Mouse (Mus musculus) lung, embryonic 15.5 days (tissue): ENCODE measurements around the gene Rpl38. TPM values are rescaled to one million over a fixed set of nuclear protein-coding genes. Genes with fewer than 3 reads are reported as not detected.

Source experiments
- ATAC-seq: fragments of 200-750 bp; cut with Nextera tagmentation; 2 replicates; pipeline ENCODE4 v1.8.0; 2017; ENCODE audit warnings: moderate number of reproducible peaks, borderline replicate concordance; ENCODE audit not compliant: low FRiP score, low TSS enrichment; ENCODE audit errors: extremely low read depth
- H3K27ac ChIP-seq: fragments of 300-500 bp; sonication (generic); 2 replicates; pipeline ENCODE4 v1.5.1; 2015; ENCODE audit warnings: moderate library complexity, mild to moderate bottlenecking, inconsistent platforms
- H3K27me3 ChIP-seq: fragments of 300-500 bp; sonication (generic); 2 replicates; pipeline ENCODE4 v1.6.1; 2015; ENCODE audit warnings: inconsistent platforms
- H3K36me3 ChIP-seq: fragments of 300-500 bp; sonication (generic); 2 replicates; pipeline ENCODE4 v1.6.1; 2015; ENCODE audit warnings: inconsistent platforms
- H3K4me1 ChIP-seq: fragments of 300-500 bp; sonication (generic); 2 replicates; pipeline ENCODE4 v1.6.1; 2015; ENCODE audit warnings: inconsistent platforms
- H3K4me2 ChIP-seq: fragments of 300-500 bp; sonication (generic); 2 replicates; pipeline ENCODE4 v1.6.1; 2015; ENCODE audit warnings: inconsistent platforms, mild to moderate bottlenecking, moderate library complexity
- H3K4me3 ChIP-seq: fragments of 300-500 bp; sonication (generic); 2 replicates; pipeline ENCODE4 v1.5.1; 2015; ENCODE audit warnings: mild to moderate bottlenecking, inconsistent platforms
- H3K9ac ChIP-seq: fragments of 300-500 bp; sonication (generic); 2 replicates; pipeline ENCODE4 v1.6.1; 2015; ENCODE audit warnings: inconsistent platforms
- H3K9me3 ChIP-seq: fragments of 300-500 bp; sonication (generic); 2 replicates; pipeline ENCODE4 v1.6.1; 2016; ENCODE audit warnings: inconsistent platforms
- WGBS: fragments of 180-500 bp; shearing (Covaris S2); methylation state at CpG from one replicate; pipeline ENCODE4 v1.1.7; 2015; 5-methylcytosine and 5-hydroxymethylcytosine counted together
- polyA plus RNA-seq: library from polyadenylated mRNA; unstranded; fragments of >200 nt; fragmentation: Nextera tagmentation; extraction: Ambion mirVana; gene quantifications from 2 replicates; pipeline ENCODE4 v1.2.1, GENCODE M21; 2015

Gene Rpl38
- polyA plus RNA-seq, 1 experiment from 2014 or later: 816 TPM

DNA sequence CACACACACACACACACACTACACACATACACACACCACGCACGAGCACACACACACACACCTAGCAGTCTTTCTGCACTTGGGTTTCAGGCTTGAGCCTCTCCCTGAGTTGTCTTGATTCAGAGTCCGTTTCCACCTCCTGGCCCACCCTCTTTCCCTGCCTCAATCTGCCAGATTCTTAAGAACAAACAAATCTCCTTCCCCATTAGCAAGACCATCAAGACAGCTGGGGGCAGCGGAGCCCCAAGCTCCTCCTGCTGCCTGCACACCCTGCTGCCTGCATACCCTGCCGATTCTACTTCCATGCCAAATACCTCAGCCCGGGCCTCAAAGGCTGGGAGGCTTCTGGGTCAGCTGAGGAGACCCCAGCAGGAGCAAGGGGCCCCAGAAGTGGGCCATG, 27.7 kb upstream of the Rpl38 start:
- peaks cover 10% of the 10 kb centered on the region; the same call in 1 of the 2 replicates for H3K4me1 ChIP-seq
- no peaks in the 10 kb centered on the region for H3K36me3 ChIP-seq
- no peaks in the 10 kb centered on the region for H3K9me3 ChIP-seq
- H3K27ac ChIP-seq: no peak overlapping the region
- H3K4me3 ChIP-seq: no peak overlapping the region
- ATAC-seq: no peak
- no peak overlapping the region for H3K9ac ChIP-seq
- peaks cover 41% of the 10 kb centered on the region for H3K27me3 ChIP-seq
- no peak overlapping the region for H3K4me2 ChIP-seq
- WGBS: 35% methylated on average over 6 of the region's 6 CpGs

DNA sequence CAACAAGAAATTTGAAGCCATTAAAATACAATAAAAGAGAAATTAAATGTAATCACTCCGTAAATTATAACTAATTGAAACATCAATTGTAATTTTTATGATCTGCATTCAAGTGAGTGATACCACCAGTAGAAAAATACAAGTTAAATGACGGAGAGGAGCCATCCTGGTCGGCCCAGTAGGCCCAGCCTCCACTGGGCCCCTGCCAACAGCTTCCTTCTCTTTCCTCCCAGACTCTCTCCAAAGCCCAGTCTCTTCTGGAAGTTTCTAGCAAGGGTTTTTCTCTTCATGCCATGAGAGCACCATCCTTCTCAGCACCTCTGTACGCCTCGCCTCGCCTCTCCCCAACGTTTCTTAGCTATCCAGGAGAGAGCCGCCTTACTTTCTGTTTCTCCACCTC, 27.2 kb upstream of the Rpl38 start:
- H3K4me2 ChIP-seq: no peak overlapping the region
- no peak overlapping the region for H3K4me3 ChIP-seq
- no peak overlapping the region for H3K27ac ChIP-seq
- H3K9ac ChIP-seq: no peak overlapping the region
- ATAC-seq: no peak
- peaks cover 36% of the 10 kb centered on the region for H3K27me3 ChIP-seq
- no peaks in the 10 kb centered on the region for H3K36me3 ChIP-seq
- H3K4me1 ChIP-seq: peaks cover 10% of the 10 kb centered on the region; the same call in 1 of the 2 replicates
- H3K9me3 ChIP-seq: no peaks in the 10 kb centered on the region
- 77% methylated on average over 8 of the region's 8 CpGs for WGBS

DNA sequence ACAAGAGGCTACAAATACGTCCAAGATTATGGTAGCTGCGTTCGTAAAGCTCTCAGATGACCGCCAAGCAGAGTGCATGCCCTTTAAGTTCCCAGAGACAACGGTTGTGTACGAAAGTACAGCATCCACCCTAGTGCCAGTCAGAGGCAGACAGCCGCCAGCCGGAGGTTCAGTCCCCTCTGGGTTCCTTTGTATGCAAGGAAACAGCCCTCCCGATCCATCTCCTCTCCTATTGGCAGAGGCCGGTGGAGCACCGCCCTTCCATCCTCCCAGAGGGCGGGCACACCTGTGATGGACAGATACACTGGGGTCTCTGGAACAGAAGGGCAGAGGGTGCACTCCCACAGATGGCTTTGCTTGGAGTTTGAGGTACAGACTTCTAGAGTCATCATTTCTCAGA, 26.1 kb upstream of the Rpl38 start:
- Histone ChIP-seq H3K9ac (no peak overlapping the region), H3K4me1 (peaks cover 10% of the 10 kb centered on the region; the same call in 1 of the 2 replicates), H3K4me3 (no peak overlapping the region), H3K36me3 (no peaks in the 10 kb centered on the region), H3K27ac (no peak overlapping the region), H3K27me3 (peaks cover 32% of the 10 kb centered on the region), H3K4me2 (no peak overlapping the region), H3K9me3 (no peaks in the 10 kb centered on the region)
- WGBS: 58% methylated on average over 12 of the region's 12 CpGs
- ATAC-seq: no peak

DNA sequence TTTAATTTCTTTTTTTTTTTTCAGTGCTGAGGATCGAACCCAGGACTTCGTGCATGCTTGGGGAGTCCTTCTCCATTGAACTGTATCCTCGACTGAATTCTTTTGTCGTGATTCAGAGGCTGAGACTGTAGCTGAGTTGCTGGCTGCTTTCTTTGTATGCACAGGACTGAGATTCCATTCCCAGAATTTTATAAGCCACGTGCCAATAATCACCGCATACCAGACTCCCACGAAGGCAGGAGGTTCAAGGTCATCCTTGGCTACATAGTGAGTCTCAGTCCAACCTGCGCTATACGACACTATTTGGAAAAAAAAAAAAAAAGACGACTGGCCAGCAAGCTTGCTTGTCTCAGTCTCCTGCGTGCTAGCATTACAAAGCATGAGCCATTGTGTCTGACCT, 25.4 kb upstream of the Rpl38 start:
- Histone ChIP-seq H3K9me3 (no peaks in the 10 kb centered on the region), H3K36me3 (no peaks in the 10 kb centered on the region), H3K4me3 (no peak overlapping the region), H3K4me1 (peaks cover 10% of the 10 kb centered on the region; the same call in 1 of the 2 replicates), H3K27ac (no peak overlapping the region), H3K27me3 (peaks cover 25% of the 10 kb centered on the region), H3K4me2 (no peak overlapping the region), H3K9ac (no peak overlapping the region)
- 67% methylated on average over 11 of the region's 11 CpGs for WGBS
- ATAC-seq: no peak

DNA sequence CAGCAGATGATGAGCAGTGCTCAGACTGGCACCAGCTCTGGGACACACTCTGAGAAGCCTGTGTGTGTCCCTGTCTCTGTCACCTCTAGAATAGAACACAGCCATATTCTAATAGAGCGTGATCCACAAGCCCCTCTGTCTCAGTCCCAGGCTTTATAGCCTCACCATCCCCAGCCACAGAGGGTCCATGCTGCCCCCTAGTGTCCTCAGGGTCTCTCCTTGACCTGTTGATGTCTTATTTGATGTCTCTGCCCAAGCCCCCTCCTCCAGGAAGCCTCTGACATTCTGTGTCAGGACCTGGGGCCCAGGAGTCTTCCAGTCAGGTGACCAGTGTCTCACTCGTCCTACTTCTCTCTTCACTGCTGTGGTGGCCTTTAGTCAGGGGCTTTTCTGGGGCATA, 24.2 kb upstream of the Rpl38 start:
- ATAC-seq: no peak

DNA sequence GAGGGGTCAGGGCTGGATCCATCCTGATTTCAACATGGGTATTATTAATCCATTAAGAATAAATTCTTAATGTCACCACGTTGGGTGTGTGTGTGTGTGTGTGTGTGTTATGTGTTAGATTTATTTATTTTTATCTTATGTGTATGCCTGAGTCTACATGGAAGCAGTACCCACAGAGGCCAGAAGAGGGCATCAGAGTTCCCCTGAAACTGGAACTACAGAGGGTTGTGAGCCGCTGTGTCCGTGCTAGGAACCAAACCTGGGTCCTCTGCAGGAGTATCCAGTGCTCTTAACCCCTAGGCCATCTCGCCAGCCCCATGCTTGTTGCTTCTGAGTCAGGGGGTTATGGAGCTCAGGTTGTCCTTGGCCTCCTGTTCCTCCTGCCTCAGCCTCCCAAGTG, 18.8 kb upstream of the Rpl38 start:
- H3K9ac ChIP-seq: no peak overlapping the region
- H3K4me1 ChIP-seq: no peaks in the 10 kb centered on the region
- H3K27me3 ChIP-seq: no peaks in the 10 kb centered on the region; the same call in 1 of the 2 replicates
- no peak overlapping the region for H3K4me2 ChIP-seq
- no peak overlapping the region for H3K4me3 ChIP-seq
- H3K27ac ChIP-seq: no peak overlapping the region
- H3K9me3 ChIP-seq: no peaks in the 10 kb centered on the region
- 59% methylated on average over 4 of the region's 4 CpGs for WGBS
- ATAC-seq: no peak
- H3K36me3 ChIP-seq: no peaks in the 10 kb centered on the region

More for the DNA sequence above, 24.2 kb upstream of the Rpl38 start:
- Histone ChIP-seq H3K36me3 (no peaks in the 10 kb centered on the region), H3K9ac (no peak overlapping the region), H3K27me3 (peaks cover 14% of the 10 kb centered on the region), H3K27ac (no peak overlapping the region), H3K4me3 (no peak overlapping the region), H3K4me2 (no peak overlapping the region), H3K4me1 (peaks cover 10% of the 10 kb centered on the region; the same call in 1 of the 2 replicates), H3K9me3 (no peaks in the 10 kb centered on the region)
- WGBS: 41% methylated on average over 2 of the region's 2 CpGs

DNA sequence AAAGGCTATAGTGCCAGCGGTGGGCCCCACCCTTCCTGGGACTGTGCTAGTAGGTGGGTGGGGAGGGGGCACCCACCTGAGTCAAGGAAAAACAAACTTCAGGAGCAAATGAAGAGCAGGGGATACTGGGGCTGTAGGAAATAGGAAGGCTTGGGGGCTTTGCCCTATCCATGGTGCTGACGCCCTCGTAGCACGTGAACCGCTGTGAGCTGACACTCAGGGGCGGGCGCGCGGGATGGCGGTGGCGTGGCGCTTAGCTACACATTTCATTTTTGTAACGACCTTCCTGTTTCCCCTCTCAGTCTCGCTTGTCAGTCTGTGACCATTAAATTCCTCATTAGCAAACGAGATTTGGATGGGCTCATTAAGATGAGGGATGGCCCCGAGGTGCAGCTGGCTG, 15.8 kb upstream of the Rpl38 start:
- Histone ChIP-seq H3K4me2 (no peak overlapping the region), H3K27ac (no peak overlapping the region), H3K4me3 (no peak overlapping the region), H3K36me3 (no peaks in the 10 kb centered on the region), H3K9me3 (no peaks in the 10 kb centered on the region), H3K9ac (no peak overlapping the region), H3K4me1 (no peaks in the 10 kb centered on the region), H3K27me3 (peaks cover 15% of the 10 kb centered on the region)
- ATAC-seq: no peak
- 8% methylated on average over 16 of the region's 16 CpGs for whole genome bisulfite sequencing

DNA sequence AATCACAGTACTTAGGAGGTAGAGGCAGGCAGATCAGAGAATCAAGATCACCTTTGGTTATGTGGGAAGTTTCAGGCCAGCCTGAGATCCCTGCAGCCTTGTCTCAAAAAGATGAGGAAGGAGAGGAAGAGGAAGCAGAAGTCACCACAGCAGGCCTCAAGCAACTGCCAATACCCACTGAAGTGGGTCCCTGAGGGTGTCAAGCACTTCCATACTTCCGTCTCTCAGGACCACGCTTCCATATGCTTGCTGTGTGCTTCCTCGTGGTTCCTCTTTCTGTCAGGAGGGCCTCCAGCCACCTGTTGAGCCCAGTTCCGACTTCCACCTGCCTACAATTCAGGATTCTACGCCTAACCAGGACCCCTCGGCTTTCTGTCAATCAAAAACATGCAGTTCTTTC, 14.7 kb upstream of the Rpl38 start:
- Histone ChIP-seq H3K4me3 (no peak overlapping the region), H3K36me3 (no peaks in the 10 kb centered on the region), H3K4me2 (no peak overlapping the region), H3K27ac (no peak overlapping the region), H3K9ac (no peak overlapping the region), H3K9me3 (no peaks in the 10 kb centered on the region), H3K27me3 (peaks cover 18% of the 10 kb centered on the region), H3K4me1 (no peaks in the 10 kb centered on the region)
- 70% methylated on average over 6 of the region's 6 CpGs for WGBS
- no peak for ATAC-seq

DNA sequence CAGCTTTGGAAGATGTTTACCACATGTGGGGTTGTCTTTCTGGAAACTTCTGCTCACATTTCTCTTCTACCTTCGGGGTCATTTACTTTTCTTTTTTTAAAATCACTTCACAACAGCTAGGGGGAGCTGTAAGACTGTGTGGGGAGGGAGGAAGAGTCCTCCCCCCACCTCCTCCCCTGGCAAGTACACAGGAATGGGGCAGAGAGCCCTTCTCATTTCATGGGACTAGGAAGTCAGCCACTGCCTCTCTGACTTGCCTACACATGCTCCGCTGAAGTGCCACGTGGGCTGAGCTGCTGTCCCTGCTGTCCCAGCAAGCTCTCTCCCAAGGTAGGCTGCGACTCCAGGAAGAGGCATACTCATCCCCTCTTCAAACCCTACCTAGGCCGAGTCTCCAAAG, 13.8 kb upstream of the Rpl38 start:
- Histone ChIP-seq H3K27ac (no peak overlapping the region), H3K4me2 (no peak overlapping the region), H3K4me3 (no peak overlapping the region), H3K27me3 (peaks cover 18% of the 10 kb centered on the region), H3K9ac (no peak overlapping the region), H3K36me3 (no peaks in the 10 kb centered on the region), H3K9me3 (no peaks in the 10 kb centered on the region), H3K4me1 (no peaks in the 10 kb centered on the region)
- WGBS: 44% methylated on average over 5 of the region's 5 CpGs
- no peak; the same call in 1 of the 2 replicates for ATAC-seq

DNA sequence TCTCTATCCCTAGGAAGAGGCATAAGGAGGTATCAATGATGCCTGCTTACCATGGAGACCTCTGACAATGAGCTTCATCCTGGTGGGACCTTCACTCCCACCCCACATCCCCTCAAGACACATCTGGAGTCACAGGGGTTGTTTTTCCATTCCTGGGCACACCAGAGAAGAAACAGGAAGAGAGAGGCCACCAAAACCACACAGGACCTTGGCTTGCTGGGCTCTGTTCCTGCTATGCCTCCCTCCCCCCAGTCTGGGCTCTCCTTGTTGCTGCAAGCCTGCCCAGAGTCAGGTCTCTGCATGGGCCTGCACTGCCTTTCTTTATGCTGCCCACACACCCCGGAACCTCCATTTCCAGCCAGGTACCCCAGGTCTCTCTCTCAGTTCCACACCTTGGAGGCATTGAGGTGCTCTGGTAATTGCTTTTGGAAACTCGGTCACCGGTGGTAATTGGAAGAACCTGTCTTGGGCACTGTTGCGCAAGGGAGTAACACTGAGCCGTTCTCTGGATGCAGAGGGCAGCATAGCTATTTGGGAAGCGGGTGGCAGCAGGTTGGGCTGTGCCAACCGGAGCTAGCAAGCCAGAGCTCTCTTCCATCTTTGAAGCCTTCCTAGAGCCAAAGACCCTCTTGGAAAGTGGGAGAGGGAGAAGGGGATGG, 12.8 kb upstream of the Rpl38 start:
- H3K27me3 ChIP-seq: peaks cover 18% of the 10 kb centered on the region
- WGBS: 84% methylated on average over 7 of the region's 7 CpGs
- no peak overlapping the region for H3K27ac ChIP-seq
- H3K4me2 ChIP-seq: no peak overlapping the region
- no peak overlapping the region for H3K4me3 ChIP-seq
- H3K36me3 ChIP-seq: no peaks in the 10 kb centered on the region
- no peak for ATAC-seq
- no peaks in the 10 kb centered on the region for H3K9me3 ChIP-seq
- no peak overlapping the region for H3K9ac ChIP-seq
- H3K4me1 ChIP-seq: no peaks in the 10 kb centered on the region

DNA sequence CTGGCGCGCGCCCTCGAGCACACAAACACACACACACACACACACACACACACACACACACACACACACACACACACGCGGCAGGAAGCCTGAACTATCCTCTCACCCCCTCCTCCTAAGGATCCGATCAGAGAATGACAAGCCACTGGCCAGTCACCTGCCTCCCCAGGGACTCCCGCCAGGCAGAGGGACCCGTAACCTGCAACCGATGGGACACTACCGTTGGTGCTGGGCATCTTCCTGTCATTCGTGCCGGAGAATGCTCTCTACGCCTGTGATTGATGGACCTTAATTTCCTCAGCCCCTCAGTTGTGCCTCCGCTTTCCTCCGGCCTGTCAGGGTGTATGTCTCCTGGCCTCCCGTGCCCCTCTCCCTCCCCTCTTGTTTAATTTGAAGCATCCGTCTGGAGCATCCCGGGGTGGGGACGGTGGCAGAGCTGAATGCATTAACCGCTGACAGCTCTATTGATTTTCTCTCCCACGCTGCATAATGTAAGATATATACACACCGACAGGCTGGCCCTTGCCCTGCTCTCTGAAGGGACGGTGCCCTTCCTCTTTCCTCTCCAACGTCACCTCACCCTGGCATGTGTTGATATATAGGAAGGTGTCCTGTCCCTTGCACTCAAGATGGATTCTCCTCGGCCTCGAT, 11.2 kb upstream of the Rpl38 start:
- H3K9me3 ChIP-seq: no peaks in the 10 kb centered on the region
- no peak overlapping the region for H3K4me3 ChIP-seq
- no peaks in the 10 kb centered on the region for H3K4me1 ChIP-seq
- ATAC-seq: no peak
- no peak overlapping the region for H3K27ac ChIP-seq
- WGBS: 19% methylated on average over 27 of the region's 27 CpGs
- peaks cover 18% of the 10 kb centered on the region for H3K27me3 ChIP-seq
- H3K4me2 ChIP-seq: no peak overlapping the region
- H3K36me3 ChIP-seq: no peaks in the 10 kb centered on the region
- H3K9ac ChIP-seq: no peak overlapping the region

DNA sequence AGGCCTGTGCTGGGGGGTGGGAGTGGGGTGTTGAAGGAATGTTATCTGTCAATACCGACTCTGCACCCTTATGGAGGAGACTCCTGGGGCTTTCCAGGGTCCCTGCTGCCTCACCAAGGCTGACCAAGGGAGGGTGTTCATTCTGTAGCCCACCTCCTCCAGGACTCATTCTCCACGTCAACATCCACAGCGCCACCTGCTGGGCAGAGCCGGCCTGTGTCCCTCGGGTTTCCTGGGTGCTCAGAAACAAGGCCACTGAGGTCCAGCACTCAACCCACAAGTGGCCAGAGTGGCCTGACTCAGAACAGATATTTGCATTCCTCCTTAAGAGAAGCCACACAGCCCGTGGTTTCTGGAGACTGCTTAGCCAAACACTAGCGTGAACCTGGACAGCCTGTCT, 10.6 kb upstream of the Rpl38 start:
- WGBS: 11% methylated on average over 7 of the region's 7 CpGs
- Histone ChIP-seq H3K27ac (no peak overlapping the region), H3K4me1 (no peaks in the 10 kb centered on the region), H3K27me3 (peaks cover 18% of the 10 kb centered on the region), H3K9ac (no peak overlapping the region), H3K4me3 (no peak overlapping the region), H3K9me3 (no peaks in the 10 kb centered on the region), H3K36me3 (no peaks in the 10 kb centered on the region), H3K4me2 (no peak overlapping the region)
- ATAC-seq: no peak
